Mouse (Mus musculus): ENCODE measurements around the gene Mpnd.

- TF ChIP-seq POLR2A (IDR thresholded peaks at IDR 0.05; ENCODE audit: low read depth, low read length), result no peak
- TF ChIP-seq CTCF (IDR thresholded peaks at IDR 0.05; ENCODE audit: borderline replicate concordance, insufficient read depth, low read length), result no peak
These were observed 19.0 kb downstream of the Mpnd start for GRCm38 (mm10) chr17:56024476-56024875.
